In the genomic region with DNA sequence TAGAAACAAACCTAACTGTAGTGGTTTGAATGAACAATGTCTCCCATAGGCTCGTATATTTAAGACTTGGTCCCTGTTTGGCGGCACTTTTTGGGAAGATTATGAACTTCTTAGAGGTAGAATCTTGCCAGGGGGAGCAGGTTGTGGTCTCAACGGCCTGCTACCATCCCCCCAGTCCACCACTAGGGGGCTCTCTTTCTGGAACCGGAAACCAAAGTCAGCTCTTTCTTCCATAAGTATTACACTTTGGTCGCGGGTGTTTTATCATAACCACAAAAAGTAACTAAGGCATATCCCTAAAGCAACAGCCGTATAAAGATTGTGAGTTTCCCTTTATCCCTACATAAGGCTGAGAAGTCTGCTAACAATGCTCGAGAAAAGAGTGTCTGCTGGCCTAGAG, we compare ENCODE assay signal across 12 mouse cellular contexts. TPM values are rescaled to one million over a fixed set of nuclear protein-coding genes. Genes with fewer than 3 reads are reported as not detected.
A peak's percentile ranks its signal among the peaks of the same experiment; 100 is the strongest.
DNase-seq lines count a peak whose midpoint lies in the region; ATAC-seq and TF ChIP-seq lines count a peak whose summit lies in the region.
"Had no signal": no experiment of that assay in that cellular context is flagged by ENCODE, and none has a peak within 500 bp of the region (broad histone marks: within the 10 kb centered on the region; RNA-seq: fewer than 3 reads in every experiment).

No protein-coding gene starts in this region.

- H3K36me3 ChIP-seq in lung, postnatal 0 days (ENCODE audit: insufficient read depth, low read length): no peaks in the 10 kb centered on the region
- H3K36me3 ChIP-seq in heart, embryonic 10.5 days: no peaks in the 10 kb centered on the region
- no peaks in the 10 kb centered on the region for H3K36me3 ChIP-seq in intestine, embryonic 15.5 days
- H3K36me3 ChIP-seq: forebrain, embryonic 10.5 days; neural tube, embryonic 15.5 days had no signal

- no peak for ATAC-seq in lung, postnatal 0 days
- ATAC-seq in intestine, embryonic 15.5 days: no peak

- TF ChIP-seq EP300 in lung, postnatal 0 days (IDR thresholded peaks at IDR 0.05): no peak

- H3K9me3 ChIP-seq in lung, postnatal 0 days (ENCODE audit: low read length): no peaks in the 10 kb centered on the region
- no peaks in the 10 kb centered on the region for H3K9me3 ChIP-seq in heart, embryonic 10.5 days
- H3K9me3 ChIP-seq in intestine, embryonic 15.5 days: no peaks in the 10 kb centered on the region
- H3K9me3 ChIP-seq: forebrain, embryonic 10.5 days; neural tube, embryonic 15.5 days had no signal

- H3K27me3 ChIP-seq in lung, postnatal 0 days (replicated peaks; ENCODE audit: insufficient read depth, low read length): no peaks in the 10 kb centered on the region
- no peaks in the 10 kb centered on the region for H3K27me3 ChIP-seq in heart, embryonic 10.5 days (ENCODE audit: insufficient read depth, poor library complexity, severe bottlenecking)
- no peaks in the 10 kb centered on the region for H3K27me3 ChIP-seq in intestine, embryonic 15.5 days (replicated peaks)
- H3K27me3 ChIP-seq: neural tube, embryonic 15.5 days had no signal

- 72% methylated on average over 8 of the region's 8 CpGs for WGBS in lung, postnatal 0 days
- WGBS in heart, embryonic 10.5 days: 60% methylated on average over 8 of the region's 8 CpGs
- 72% methylated on average over 8 of the region's 8 CpGs for WGBS in intestine, embryonic 15.5 days

- H3K27ac ChIP-seq in lung, postnatal 0 days (ENCODE audit: low read length): no peak overlapping the region
- H3K27ac ChIP-seq in heart, embryonic 10.5 days: no peak overlapping the region
- no peak overlapping the region for H3K27ac ChIP-seq in intestine, embryonic 15.5 days
- H3K27ac ChIP-seq: forebrain, embryonic 10.5 days; neural tube, embryonic 15.5 days had no signal

- no peak for TF ChIP-seq POLR2A in brain, embryonic 14.5 days (IDR thresholded peaks at IDR 0.05; ENCODE audit: borderline replicate concordance, extremely low read depth, insufficient read depth, insufficient read length, poor library complexity, severe bottlenecking)

- no peak overlapping the region for H3K4me2 ChIP-seq in lung, postnatal 0 days (replicated peaks; ENCODE audit: low read depth, low read length)
- no peak overlapping the region for H3K4me2 ChIP-seq in intestine, embryonic 15.5 days (replicated peaks)
- H3K4me2 ChIP-seq: neural tube, embryonic 15.5 days had no signal

- peak; percentile 28 for DNase-seq in embryo, embryonic 10.5 days (ENCODE audit: low spot score)
- no peak for DNase-seq in embryo, embryonic 11 days
- no peak for DNase-seq in lung, postnatal 0 days (ENCODE audit: low spot score)
- DNase-seq in lung, postnatal 14 days: no peak
- DNase-seq in brain, embryonic 14.5 days (ENCODE audit: low read depth): no peak
- peak; percentile 56 for DNase-seq in thymus, postnatal 14 days
- DNase-seq in heart, embryonic 10.5 days (ENCODE audit: low spot score): no peak
- DNase-seq: adrenal gland, postnatal 25 days; kidney, adult 9 months had no signal

- H3K4me3 ChIP-seq in lung, postnatal 0 days (ENCODE audit: low read depth, low read length): no peak overlapping the region
- H3K4me3 ChIP-seq in heart, embryonic 10.5 days: no peak overlapping the region
- H3K4me3 ChIP-seq in intestine, embryonic 15.5 days (replicated peaks): no peak overlapping the region
- H3K4me3 ChIP-seq: forebrain, embryonic 10.5 days; neural tube, embryonic 15.5 days had no signal

- TF ChIP-seq CTCF in lung, postnatal 0 days (IDR thresholded peaks at IDR 0.05): peak; percentile 54
- peak; percentile 37; the same call in 1 of the 2 replicates for TF ChIP-seq CTCF in brain, embryonic 14.5 days (IDR thresholded peaks at IDR 0.05; ENCODE audit: borderline replicate concordance, extremely low read depth, insufficient read depth, insufficient read length)

- H3K9ac ChIP-seq in lung, postnatal 0 days (replicated peaks; ENCODE audit: low read depth): no peak overlapping the region
- no peak overlapping the region for H3K9ac ChIP-seq in intestine, embryonic 15.5 days
- H3K9ac ChIP-seq: neural tube, embryonic 15.5 days had no signal

- no peaks in the 10 kb centered on the region for H3K4me1 ChIP-seq in lung, postnatal 0 days (ENCODE audit: insufficient read depth, low read depth, low read length)
- H3K4me1 ChIP-seq in heart, embryonic 10.5 days: no peaks in the 10 kb centered on the region
- H3K4me1 ChIP-seq in intestine, embryonic 15.5 days (replicated peaks): no peaks in the 10 kb centered on the region
- H3K4me1 ChIP-seq: forebrain, embryonic 10.5 days; neural tube, embryonic 15.5 days had no signal

RNA-seq across cellular contexts. Expression of a gene that starts 12.4 kb away (rescaled TPM):
- 39.2 and 39.6 TPM in 2 replicates for polyA plus RNA-seq in lung, postnatal 0 days (2015; fragmentation: Nextera tagmentation; extraction: Ambion mirVana)
- 29.5 and 35.2 TPM in 2 replicates for polyA plus RNA-seq in brain, embryonic 14.5 days (2012; rRNA removed)
- 43.7 and 44.9 TPM in 2 replicates for polyA plus RNA-seq in heart, embryonic 10.5 days (2016; fragmentation: Nextera tagmentation; extraction: Ambion mirVana)
- 37.1 and 42.7 TPM in 2 replicates for polyA plus RNA-seq in intestine, embryonic 15.5 days (2015; fragmentation: Nextera tagmentation; extraction: Ambion mirVana)

Comparison
In these comparisons a context has a peak if more than half of its experiments do, and no peak if none do; other contexts are left out.
1. DNase-seq: peak in embryo, embryonic 10.5 days (single experiment) and thymus, postnatal 14 days (single experiment); none in embryo, embryonic 11 days (single experiment), lung, postnatal 0 days (single experiment), lung, postnatal 14 days (single experiment), brain, embryonic 14.5 days (single experiment) and heart, embryonic 10.5 days (single experiment).